Mouse (Mus musculus) stomach, embryonic 14.5 days (tissue): Measurements from ENCODE around the gene Bach2. TPM values are rescaled to one million over a fixed set of nuclear protein-coding genes. Genes with fewer than 3 reads are reported as not detected.
A peak's percentile ranks its signal among the peaks of the same experiment; 100 is the strongest.

Experiments used
- ATAC-seq: fragments of 200-750 bp; cut with Nextera tagmentation; 2 replicates; pipeline ENCODE4 v1.8.0; 2017; ENCODE audit warnings: low read depth, moderate TSS enrichment; ENCODE audit not compliant: insufficient number of reproducible peaks, insufficient read depth, low FRiP score
- H3K27ac ChIP-seq: fragments of 300-500 bp; sonication (generic); 2 replicates; pipeline ENCODE4 v1.5.1; 2014; ENCODE audit warnings: mild to moderate bottlenecking, low read length, moderate library complexity, mixed read lengths
- H3K27me3 ChIP-seq: fragments of 300-500 bp; sonication (generic); 2 replicates; pipeline ENCODE4 v1.6.1; 2014; ENCODE audit warnings: low read length, control low read depth, mixed read lengths; ENCODE audit not compliant: control insufficient read depth, insufficient read depth
- H3K36me3 ChIP-seq: fragments of 300-500 bp; sonication (generic); 2 replicates; pipeline ENCODE4 v1.6.1; 2014; ENCODE audit warnings: mild to moderate bottlenecking, control low read depth, low read length, moderate library complexity, mixed read lengths; ENCODE audit not compliant: control insufficient read depth, insufficient read depth
- H3K4me1 ChIP-seq: fragments of 300-500 bp; sonication (generic); 2 replicates; pipeline ENCODE4 v1.6.1; 2014; ENCODE audit warnings: low read length, control low read depth, mixed read lengths; ENCODE audit not compliant: control insufficient read depth, insufficient read depth
- H3K4me2 ChIP-seq: fragments of 300-500 bp; sonication (generic); replicated peaks from 2 replicates; pipeline ENCODE4 v1.6.1; 2014; ENCODE audit warnings: low read depth, low read length, control low read depth
- H3K4me3 ChIP-seq: fragments of 300-500 bp; sonication (generic); 2 replicates; pipeline ENCODE4 v1.5.1; 2014; ENCODE audit warnings: low read depth, low read length, control low read depth
- H3K9ac ChIP-seq: fragments of 300-500 bp; sonication (generic); replicated peaks from 2 replicates; pipeline ENCODE4 v1.6.1; 2014; ENCODE audit warnings: low read depth, mild to moderate bottlenecking, control low read depth, low read length, moderate library complexity, mixed read lengths
- H3K9me3 ChIP-seq: fragments of 300-500 bp; sonication (generic); 2 replicates; pipeline ENCODE4 v1.6.1; 2016; ENCODE audit warnings: low read depth, low read length, control low read depth; ENCODE audit not compliant: control insufficient read depth
- WGBS: fragments of 180-500 bp; shearing (Covaris S2); extraction: QIAGEN DNeasy Blood & Tissue Kit; methylation state at CpG from one replicate; pipeline ENCODE4 v1.1.7; 2014; 5-methylcytosine and 5-hydroxymethylcytosine counted together
- polyA plus RNA-seq: library from polyadenylated mRNA; unstranded; fragments of >200 nt; fragmentation: Nextera tagmentation; extraction: Ambion mirVana; gene quantifications from 2 replicates; pipeline ENCODE4 v1.2.1, GENCODE M21; 2014

Bach2 gene
- polyA plus RNA-seq, 1 experiment from 2014 or later, result 8.4 TPM

GRCm38 (mm10) chr4:32549150-32549549 lies 310.5 kb downstream of the Bach2 start:
- no peak overlapping the region for H3K27ac ChIP-seq
- 73% methylated on average over 1 of the region's 1 CpGs for WGBS
- H3K36me3 ChIP-seq, result no peaks in the 10 kb centered on the region
- H3K4me2 ChIP-seq, result no peak overlapping the region
- ATAC-seq, result no peak
- H3K4me3 ChIP-seq, result no peak overlapping the region
- no peaks in the 10 kb centered on the region for H3K9me3 ChIP-seq
- no peaks in the 10 kb centered on the region for H3K4me1 ChIP-seq
- H3K9ac ChIP-seq, result no peak overlapping the region
- H3K27me3 ChIP-seq, result no peaks in the 10 kb centered on the region

- no peak overlapping the region for H3K9ac ChIP-seq
- no peaks in the 10 kb centered on the region for H3K36me3 ChIP-seq
- no peaks in the 10 kb centered on the region for H3K4me1 ChIP-seq
- H3K27me3 ChIP-seq, result no peaks in the 10 kb centered on the region
- H3K4me3 ChIP-seq, result no peak overlapping the region
- no peaks in the 10 kb centered on the region for H3K9me3 ChIP-seq
- no peak overlapping the region for H3K4me2 ChIP-seq
- no peak overlapping the region for H3K27ac ChIP-seq
- 55% methylated on average over 4 of the region's 4 CpGs for WGBS
- no peak for ATAC-seq
Measured at GRCm38 (mm10) chr4:32551337-32551736, 312.7 kb downstream of the Bach2 start.

GRCm38 (mm10) chr4:32555506-32555905 lies 316.9 kb downstream of the Bach2 start:
- Histone ChIP-seq H3K9me3 (no peaks in the 10 kb centered on the region), H3K9ac (no peak overlapping the region), H3K4me3 (no peak overlapping the region), H3K27ac (no peak overlapping the region), H3K27me3 (no peaks in the 10 kb centered on the region), H3K36me3 (no peaks in the 10 kb centered on the region), H3K4me1 (peaks cover 3% of the 10 kb centered on the region; the same call in 1 of the 2 replicates), H3K4me2 (no peak overlapping the region)
- ATAC-seq, result no peak
- 86% methylated on average over 7 of the region's 7 CpGs for WGBS

- Histone ChIP-seq H3K9ac (no peak overlapping the region), H3K27ac (no peak overlapping the region), H3K4me3 (no peak overlapping the region), H3K4me1 (peaks cover 7% of the 10 kb centered on the region; the same call in 1 of the 2 replicates), H3K4me2 (no peak overlapping the region), H3K9me3 (no peaks in the 10 kb centered on the region), H3K27me3 (no peaks in the 10 kb centered on the region), H3K36me3 (peaks cover 4% of the 10 kb centered on the region; the same call in 1 of the 2 replicates)
- no peak for ATAC-seq
- 14% methylated on average over 6 of the region's 6 CpGs for WGBS
Measured at GRCm38 (mm10) chr4:32560246-32560645, 321.6 kb downstream of the Bach2 start.

- no peak overlapping the region for H3K4me3 ChIP-seq
- peaks cover 7% of the 10 kb centered on the region; the same call in 1 of the 2 replicates for H3K4me1 ChIP-seq
- H3K27me3 ChIP-seq, result no peaks in the 10 kb centered on the region
- 0 out of 2 replicates have a peak overlapping the region, but pooled peaks have one; percentile 10 for H3K27ac ChIP-seq
- no peaks in the 10 kb centered on the region for H3K9me3 ChIP-seq
- no peak overlapping the region for H3K4me2 ChIP-seq
- no peak for ATAC-seq
- 59% methylated on average over 8 of the region's 8 CpGs for WGBS
- H3K36me3 ChIP-seq, result peaks cover 4% of the 10 kb centered on the region; the same call in 1 of the 2 replicates
- H3K9ac ChIP-seq, result no peak overlapping the region
Measured at GRCm38 (mm10) chr4:32560724-32561554, 322.3 kb downstream of the Bach2 start.

- Histone ChIP-seq H3K4me1 (peaks cover 7% of the 10 kb centered on the region; the same call in 1 of the 2 replicates), H3K4me2 (no peak overlapping the region), H3K4me3 (no peak overlapping the region), H3K36me3 (peaks cover 4% of the 10 kb centered on the region; the same call in 1 of the 2 replicates), H3K27me3 (no peaks in the 10 kb centered on the region), H3K27ac (0 out of 2 replicates have a peak overlapping the region, but pooled peaks have one; percentile 10), H3K9me3 (no peaks in the 10 kb centered on the region), H3K9ac (no peak overlapping the region)
- ATAC-seq, result no peak
- WGBS, result 53% methylated on average over 12 of the region's 12 CpGs
Measured at GRCm38 (mm10) chr4:32561555-32562095, 323.0 kb downstream of the Bach2 start.

GRCm38 (mm10) chr4:32562319-32563115 lies 323.9 kb downstream of the Bach2 start:
- H3K4me1 ChIP-seq, result peaks cover 7% of the 10 kb centered on the region; the same call in 1 of the 2 replicates
- peaks cover 4% of the 10 kb centered on the region; the same call in 1 of the 2 replicates for H3K36me3 ChIP-seq
- H3K27me3 ChIP-seq, result no peaks in the 10 kb centered on the region
- no peak overlapping the region for H3K27ac ChIP-seq
- ATAC-seq, result no peak
- no peaks in the 10 kb centered on the region for H3K9me3 ChIP-seq
- H3K4me3 ChIP-seq, result no peak overlapping the region
- H3K9ac ChIP-seq, result no peak overlapping the region
- 96% methylated on average over 35 of the region's 35 CpGs for WGBS
- H3K4me2 ChIP-seq, result no peak overlapping the region

GRCm38 (mm10) chr4:32564416-32564815 lies 325.8 kb downstream of the Bach2 start:
- no peak overlapping the region for H3K4me2 ChIP-seq
- H3K4me1 ChIP-seq, result peaks cover 7% of the 10 kb centered on the region; the same call in 1 of the 2 replicates
- no peak overlapping the region for H3K9ac ChIP-seq
- no peaks in the 10 kb centered on the region for H3K9me3 ChIP-seq
- no peak overlapping the region for H3K27ac ChIP-seq
- no peak overlapping the region for H3K4me3 ChIP-seq
- no peaks in the 10 kb centered on the region for H3K27me3 ChIP-seq
- ATAC-seq, result no peak
- H3K36me3 ChIP-seq, result peaks cover 4% of the 10 kb centered on the region; the same call in 1 of the 2 replicates
- WGBS, result 80% methylated on average over 7 of the region's 7 CpGs
